Mouse (Mus musculus) liver (tissue): ENCODE measurements around the gene Notch2.
A peak's percentile ranks its signal among the peaks of the same experiment; 100 is the strongest.

Experiments used
- DNase-seq: peaks from one replicate; pipeline ENCODE4 v3.0.0-alpha.2; 2020; ENCODE audit warnings: mixed read lengths

The Notch2 gene

DNA sequence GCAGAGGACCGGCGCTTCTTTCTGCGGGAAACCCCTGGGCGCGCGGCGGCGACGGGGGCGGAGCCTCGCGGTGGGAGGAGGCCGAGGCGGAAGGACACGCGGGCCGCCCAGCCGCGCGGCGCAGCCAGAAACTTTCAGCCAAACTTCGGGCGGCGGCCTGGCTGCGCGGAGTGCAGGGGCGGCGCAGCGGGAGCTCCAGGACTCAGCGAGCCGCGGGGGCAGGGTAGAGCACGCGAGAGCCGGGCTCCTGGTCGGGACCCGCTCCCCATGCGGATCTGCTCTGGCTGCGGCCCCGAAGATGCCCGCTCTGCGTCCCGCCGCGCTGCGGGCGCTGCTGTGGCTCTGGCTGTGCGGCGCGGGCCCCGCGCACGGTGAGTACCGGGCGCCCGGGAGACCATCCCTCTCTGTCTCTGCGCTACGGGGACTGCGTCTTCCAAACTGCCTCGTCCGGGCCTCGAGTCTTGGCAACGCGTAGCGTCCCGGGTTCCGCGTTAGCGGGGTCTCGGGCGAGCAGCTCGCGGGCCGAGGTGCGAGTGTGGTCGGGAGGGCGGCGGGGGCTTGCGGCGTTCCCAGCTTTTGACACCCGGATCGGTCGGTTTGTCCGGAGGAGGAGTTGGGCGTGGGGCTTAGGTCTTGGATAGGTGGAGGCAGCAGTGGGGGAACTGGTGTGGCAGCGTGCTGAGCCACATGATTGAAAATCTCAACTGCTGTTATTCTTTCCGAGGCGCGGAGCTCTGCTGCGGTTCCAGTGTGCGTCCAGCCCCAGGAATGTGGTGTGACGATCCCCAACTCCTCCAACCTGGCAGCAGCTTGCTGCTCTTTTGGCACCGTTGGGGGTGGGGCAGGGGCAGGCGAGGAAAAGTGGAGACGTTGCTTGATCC, at the start of gene Notch2:
Gene Notch2, plus strand, starts transcription at position 127 of the 881 bp plus-strand sequence.
- DNase-seq: peak; percentile 95

DNA sequence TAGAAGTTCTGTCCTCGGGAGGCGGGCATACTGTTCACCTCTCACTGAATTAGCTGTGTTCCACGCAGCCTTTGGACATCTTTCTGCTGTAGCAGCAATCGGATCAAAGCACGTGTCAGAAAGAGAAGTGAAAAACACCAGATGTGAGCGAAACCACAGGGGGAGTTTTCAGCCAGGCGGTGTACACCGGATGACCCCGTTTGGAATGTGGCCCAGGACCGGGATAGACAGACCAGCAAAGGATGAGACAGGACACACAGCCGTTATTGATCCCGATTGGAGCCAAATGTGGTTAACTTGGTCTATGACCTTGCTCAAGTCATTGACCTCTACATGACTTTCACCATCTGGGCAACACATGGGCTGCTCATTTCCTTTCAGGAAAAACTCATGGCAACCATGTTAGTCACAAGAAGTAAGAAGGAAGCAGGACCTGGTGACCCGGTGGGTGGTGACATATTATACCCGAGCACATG, 48.4 kb upstream of the Notch2 start:
- no peak for DNase-seq

DNA sequence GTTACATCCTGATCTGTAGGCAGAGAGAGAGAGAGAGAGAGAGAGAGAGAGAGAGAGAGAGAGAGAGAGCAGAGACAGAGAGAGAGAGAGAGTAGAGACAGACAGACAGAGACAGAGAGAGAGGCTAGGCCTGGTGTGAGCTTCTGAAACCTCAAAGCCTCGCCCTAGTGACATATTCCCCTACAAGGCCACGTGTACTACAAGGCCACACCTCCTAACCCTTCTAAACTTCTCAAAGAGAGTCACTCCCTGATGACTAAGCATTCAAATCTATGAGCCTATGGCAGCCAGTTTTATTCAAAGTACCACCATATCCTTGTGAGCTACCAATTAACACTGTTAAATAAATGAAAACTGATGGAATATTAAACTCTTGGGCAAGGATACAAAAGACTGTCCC, 45.7 kb upstream of the Notch2 start:
- DNase-seq: no peak

DNA sequence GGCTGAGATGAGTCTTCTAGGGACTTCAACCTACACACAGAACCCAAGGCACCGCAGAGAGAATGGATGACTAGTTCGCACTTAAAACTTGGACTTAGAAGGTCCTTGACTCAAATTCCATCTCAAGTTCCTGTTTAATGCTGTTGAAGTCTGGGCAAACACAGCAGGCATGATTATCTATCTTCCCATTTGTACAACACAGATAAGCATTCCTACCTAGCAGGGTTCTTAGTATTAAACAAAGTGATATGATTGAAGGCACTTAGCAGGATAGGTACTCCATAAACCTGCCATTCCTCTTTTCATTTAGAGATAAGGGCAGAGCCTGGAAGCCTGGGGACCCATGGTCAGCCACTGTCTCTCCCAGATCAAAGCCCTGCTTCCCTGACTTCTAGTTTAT, 45.1 kb upstream of the Notch2 start:
- DNase-seq: no peak

DNA sequence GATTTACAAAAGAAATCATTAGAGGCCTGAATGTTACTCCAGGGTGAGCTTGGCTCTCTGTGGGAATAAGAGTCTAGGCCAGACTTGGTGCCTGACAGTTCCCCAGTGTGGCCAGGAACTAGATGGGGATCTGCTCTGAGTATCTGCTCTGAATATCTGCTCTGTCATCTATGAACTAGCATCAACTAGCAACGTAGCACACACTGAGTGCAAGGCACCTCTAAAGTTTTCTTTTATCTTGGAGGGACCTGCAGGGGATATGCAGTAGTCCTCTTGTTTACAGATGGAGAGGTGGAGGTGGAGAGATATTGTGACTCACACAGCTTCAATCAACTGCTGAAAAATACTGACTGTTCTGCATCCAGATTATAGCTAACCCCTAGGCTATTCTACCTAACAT, 44.3 kb upstream of the Notch2 start:
- no peak for DNase-seq

DNA sequence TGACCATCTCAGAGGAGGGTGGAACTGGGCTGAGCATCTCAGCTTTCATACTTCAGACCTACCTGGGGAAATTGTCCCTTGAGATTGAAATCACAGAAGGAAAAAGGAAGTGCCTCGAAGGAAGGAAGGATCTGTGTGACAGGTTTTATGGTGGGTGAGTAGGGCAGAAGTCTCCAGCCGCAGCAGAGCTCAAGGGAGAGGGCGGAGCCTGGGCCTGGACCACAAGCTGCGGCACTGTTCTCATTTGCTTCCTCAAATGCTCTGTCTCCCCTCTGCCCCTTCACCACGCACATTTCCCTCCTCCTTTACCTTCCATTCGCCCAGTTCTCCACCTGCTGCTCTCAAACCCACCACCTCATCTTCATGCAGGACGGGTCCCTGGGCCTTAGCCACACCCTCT, 42.2 kb upstream of the Notch2 start:
- peak; percentile 30 for DNase-seq

DNA sequence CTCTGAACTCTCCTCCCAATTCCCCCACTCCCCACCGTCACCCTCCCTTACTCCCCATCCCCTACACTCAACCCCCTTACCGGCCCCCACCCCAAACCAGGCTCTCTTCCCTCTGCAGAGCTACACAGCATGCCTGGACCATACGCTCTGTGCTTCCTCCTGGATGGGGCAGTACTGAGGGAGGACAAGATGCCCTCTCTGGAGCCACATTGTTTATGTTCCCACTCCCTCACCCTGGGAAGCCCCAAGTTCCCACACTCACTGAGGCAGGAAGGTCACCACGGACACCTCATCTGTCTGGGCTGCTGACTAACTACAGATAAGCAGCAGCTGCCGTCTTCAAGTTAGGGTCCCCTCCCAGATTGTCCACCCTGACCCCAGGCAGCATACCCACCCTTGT, 41.1 kb upstream of the Notch2 start:
- no peak for DNase-seq

DNA sequence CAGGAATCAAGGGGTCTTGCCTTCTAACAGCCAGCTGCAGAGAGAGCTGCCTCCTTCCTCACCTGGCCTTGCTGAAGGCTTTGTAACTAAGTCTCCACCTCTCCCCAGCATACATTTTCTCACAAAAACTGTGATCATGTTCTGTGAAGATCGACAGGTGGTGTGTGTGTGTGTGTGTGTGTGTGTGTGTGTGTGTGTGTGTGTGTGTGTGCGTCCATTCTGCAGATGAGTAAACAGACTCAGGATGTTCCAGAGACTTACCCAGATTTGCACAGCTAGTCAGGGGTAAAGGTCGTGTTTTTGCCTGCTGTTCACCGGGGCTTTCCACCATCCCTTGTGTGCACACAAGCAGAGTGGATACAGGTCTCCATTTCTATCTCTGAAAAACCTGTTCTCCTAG, 40.6 kb upstream of the Notch2 start:
- no peak for DNase-seq

DNA sequence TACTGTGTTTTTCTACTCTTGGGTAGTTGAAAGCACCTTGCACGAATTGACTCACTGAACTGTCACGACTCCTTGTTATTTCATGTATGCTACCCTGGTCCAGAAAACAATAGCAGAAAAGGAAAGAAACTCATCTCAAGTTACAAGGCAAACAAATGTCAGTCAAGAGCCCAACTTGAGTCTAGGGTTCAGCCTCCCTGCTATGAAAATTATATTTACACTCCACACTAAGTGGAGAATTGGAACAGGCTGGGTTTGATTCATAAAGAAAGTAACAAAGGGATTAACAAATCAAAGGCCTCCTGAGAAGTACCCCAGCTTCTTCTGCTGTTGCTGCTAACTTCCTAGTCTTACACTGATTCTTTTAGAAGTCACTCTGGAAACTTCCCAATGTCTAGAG, 40.0 kb upstream of the Notch2 start:
- no peak for DNase-seq

DNA sequence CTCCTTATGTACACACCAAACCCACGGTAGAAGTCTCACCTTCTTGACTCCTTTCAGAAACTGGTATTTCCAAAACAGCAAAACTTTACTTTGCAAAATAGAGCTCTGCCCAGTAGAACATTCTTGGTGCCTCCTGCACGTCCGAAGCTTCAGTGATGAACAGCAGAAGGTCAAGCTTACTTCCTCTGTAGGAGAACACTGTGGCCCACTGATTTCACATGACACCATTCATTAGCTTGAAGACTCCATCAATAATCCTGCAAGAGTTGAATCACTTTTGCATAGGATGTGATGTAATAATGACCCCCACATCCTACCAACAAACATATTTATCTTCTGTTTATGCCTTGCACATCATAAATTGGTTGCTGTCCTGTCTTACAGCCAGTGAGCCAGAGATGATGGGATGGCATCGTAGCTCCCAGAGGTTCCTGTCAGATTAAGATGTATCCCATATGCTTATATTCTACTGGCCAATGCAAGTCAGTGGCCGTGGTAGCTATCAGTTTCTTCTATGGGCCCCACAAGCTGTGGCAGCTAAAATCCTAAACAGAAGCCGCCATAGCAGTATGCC, 39.0 kb upstream of the Notch2 start:
- no peak for DNase-seq

DNA sequence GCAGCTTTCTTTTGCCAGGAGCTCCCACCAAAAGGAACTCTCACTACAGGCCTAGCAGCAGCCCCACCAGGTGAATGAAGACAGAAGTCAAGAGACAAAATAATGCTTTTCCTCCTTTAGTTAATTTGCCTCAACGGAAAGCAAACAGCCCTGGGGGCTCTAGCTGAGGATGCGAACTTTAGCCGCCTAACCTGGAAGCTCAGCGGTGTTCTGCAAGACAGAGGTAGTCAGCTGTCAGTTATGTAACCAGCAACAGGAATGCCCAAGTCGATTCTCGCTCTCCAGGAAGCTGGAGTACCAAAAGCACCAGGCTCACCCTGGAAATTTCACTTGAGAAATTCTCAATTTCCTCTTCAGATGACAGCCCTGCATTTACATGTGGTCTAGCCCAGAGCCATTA, 36.6 kb upstream of the Notch2 start:
- no peak for DNase-seq

DNA sequence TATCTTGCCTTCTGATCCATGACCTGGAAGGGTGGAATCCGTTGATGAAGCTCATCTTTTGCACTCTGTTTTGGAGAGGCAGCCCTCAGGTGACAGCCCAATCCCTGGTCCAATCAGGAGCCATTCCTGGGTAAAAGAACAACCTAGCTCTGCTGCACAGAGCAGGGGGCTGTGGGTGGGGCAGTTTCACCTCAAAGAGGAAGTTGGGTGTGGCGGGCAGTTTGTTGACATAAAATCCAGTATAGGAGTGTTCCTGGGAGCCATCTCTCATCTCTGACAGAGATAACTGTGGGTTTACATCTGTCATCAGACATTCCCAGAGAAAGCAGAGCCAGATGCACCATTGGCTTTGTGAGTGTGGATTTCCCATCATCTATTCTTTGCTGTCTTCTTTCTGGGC, 34.6 kb upstream of the Notch2 start:
- no peak for DNase-seq

DNA sequence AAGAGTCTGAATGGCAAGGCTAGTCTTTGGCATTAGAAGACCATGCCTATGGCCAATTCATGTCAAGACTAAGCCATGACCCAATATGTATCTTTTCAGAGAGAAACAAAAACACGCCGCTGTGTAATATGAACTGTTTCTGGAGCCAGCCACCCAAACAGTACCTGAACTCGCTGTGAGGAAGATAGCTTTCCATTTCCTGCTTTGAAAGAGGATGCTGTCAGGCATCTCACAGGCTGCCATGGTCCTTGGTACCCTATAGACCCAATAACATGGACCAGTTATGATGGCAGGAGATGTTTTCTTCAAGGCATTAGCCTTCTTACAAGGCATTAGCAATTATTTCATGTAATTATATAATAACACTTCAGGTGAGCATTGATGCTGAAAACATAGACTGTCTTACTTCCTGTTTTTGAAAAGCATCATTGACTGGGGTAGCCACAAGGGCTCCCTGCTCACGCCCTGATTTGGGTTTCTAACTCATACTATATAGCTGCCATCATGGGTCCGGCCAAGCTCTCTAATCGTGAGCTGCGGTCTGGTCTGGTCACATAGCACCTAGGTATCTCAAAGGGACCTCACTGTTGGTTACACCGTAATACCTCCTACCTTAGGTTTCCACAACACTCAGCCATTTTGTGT, 32.5 kb upstream of the Notch2 start:
- no peak for DNase-seq

DNA sequence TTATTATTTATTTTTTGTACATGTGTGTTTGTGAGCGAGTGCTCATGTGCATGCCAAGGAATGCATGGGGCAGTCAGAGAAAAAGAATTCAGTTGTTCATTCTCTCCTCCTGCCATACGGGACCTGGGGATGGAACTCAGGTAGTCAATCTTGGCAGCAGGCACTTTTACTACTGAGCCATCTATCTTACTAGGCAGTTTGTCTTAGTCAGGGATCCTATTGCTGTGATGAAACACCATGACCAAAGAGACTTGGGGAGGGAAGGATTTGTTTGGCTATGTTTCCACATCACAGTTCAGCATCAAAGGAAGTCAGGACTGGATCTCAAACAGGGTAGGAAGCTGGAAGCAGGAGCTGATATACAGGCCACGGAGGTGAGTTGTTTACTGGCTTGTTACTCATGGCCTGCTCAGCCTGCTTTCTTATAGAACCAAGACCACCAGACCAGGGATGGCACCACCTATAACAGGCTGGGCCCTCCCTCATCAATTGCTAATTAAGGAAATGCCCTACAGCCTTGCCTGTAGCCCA, 31.9 kb upstream of the Notch2 start:
- no peak for DNase-seq

DNA sequence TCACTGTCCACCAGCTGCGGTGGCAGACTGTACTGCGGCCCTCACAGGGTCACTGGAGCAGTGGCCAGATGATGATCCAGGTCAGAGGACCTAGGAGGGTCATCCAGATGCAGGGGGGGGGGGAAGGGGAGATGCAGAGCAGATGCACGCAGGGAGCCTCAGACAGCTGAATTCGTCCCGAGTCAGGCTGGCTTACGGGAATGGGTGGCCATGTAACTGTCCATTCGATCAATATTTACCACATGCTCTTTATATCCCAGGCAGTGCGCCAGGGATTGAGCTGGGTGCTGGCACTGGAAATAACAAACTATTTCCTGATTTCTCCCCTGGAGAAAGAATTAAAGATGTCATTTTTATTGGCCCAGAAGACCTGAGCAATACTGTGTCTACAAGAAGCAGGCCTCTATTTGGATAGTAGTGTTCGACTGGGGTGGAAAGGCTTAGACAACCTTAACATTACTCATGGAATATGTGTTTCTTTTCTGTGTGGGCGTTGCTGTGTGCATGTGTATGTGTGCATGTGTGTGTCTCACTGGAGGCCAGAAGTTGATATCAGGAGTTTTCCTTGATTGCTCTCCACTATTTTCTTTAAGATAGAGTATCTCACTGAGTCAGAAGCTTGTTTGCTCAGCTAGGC, 28.3 kb upstream of the Notch2 start:
- no peak for DNase-seq

DNA sequence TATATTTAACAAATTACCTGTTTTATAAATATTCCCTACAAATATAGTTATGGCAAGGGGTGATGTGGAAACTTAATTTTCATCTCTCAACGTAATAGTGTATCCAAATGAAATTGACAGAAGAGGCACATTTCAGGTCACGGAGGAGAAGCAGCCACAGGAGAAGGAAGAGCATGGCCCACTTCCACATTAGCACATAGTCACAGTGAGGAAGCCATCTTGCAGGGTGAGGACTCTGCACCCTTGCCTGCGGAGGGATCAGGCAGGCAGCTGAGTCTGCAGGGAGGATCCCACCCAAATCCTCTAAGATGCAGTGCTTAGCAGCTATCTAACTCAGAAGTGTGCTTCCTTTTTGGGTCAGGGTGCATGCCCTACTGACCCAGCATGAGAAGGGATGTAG, 27.6 kb upstream of the Notch2 start:
- no peak for DNase-seq

DNA sequence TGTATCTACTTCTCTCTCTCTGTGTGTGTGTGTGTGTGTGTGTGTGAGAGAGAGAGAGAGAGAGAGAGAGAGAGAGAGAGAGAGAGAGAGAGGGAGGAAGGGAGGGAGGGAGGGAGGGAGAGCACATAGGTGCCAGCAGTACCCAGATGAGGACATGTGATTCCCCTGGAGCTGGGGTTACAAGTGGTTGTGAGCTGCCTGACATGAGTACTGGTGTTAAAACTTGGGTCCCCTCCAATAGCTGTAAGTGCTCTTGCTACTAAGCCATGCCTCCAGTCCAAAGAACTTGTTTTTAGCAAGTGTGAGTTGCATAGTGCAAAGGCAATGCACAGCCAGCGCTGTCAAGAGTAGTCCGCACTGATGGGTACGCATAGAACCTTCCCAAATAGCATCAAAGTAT, 26.2 kb upstream of the Notch2 start:
- DNase-seq: no peak

DNA sequence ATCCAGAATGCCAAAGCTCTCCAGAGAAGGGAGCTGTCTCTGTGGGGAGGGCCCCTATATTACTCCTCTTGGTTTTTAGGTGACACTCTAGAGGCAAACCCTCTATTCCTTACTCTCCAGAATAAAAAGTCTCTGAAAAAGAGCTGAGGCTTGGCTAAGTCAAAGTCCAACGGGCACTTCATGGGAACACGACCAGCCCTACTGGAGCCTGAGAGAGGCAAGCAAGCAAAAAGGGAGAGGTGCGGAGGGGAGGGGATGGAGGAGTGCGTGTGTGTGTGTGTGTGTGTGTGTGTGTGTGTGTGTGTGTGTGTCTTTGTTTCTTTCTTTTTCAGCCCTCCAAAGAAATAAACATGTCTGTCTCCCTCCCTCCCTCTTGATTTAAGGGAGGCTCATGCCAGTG, 24.6 kb upstream of the Notch2 start:
- no peak for DNase-seq

DNA sequence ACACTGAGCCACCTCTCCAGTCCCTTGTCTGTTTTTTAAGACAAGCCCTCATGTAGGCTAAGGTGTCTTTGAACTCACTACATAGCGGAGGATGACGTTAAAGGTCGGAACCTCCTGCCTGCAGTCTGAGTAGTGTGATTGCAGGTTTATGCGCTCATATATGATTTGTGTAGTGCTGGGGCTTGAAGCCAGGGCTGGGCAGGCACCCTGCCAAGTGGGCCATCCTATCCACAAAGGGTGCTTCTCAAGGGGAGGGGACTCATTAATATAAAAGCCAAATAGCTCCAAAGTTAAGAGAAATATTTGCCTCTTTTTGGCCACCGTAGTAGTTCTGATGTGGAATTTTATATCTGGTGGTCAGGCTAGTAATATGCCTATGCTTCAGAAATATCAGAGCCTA, 22.8 kb upstream of the Notch2 start:
- DNase-seq: no peak

DNA sequence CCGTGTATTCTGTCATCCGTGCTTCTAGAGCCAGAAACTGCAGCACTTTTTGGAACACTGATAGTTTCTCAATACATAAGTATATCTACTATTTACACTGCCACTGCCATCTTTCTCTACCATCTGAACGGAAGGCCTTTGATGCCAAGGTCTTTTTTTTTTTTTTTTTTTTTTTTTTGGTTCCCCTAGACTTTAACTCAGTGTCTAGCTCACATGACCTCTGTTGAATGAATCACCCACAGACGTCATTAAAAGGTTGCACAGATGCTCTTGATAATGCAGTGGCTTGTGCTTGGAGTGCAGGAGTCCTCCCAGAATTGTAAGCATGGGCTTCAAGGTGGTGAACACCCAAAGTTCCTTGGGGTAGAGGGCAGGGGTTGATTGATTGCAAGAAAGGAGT, 21.0 kb upstream of the Notch2 start:
- DNase-seq: no peak

DNA sequence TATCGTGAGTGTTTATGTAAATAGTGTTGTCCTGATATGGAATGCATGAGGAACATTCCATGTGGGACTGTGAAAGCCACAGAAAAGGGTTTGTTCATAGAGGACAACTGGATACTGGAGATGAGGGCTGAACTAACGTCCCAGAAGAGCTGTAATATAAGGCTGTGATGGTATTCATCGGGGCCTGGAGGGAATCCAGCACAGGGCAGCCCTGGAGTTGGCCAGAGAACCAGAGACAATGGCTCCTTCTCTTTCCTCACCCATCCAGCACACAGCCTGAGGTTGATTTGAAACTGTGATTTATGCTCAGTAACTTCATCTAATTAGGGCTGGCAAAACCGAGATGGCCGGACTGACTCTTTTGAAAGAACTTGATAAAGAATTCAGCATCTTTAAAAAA, 20.1 kb upstream of the Notch2 start:
- no peak for DNase-seq

DNA sequence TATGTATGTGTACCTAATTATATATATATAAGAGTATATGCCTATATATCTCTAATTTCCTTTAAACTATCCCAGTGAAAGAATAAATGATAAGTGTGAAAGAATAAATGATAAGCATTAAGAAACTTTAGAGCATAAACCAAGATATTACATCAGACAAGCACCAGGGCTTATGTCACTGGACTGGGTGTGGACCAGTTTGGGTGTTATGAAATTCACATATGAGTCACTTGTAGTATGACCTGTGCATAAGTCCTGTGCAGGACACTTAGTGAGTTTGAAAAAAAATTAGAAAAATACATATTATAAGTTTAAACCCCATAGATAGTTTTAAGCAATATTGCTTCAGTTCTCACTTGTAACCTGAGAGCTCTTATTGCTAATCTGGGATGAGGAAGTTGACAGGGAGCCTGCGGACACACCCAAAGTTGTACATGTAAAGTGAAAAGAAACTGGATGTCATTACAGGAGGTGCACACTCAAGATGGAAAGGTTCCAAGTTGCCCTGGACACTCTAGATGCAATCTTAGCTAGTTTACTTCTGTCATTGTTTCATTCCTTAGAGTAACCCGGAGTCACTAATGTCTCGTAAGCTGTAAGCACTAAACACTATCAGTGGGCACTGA, 19.3 kb upstream of the Notch2 start:
- no peak for DNase-seq

DNA sequence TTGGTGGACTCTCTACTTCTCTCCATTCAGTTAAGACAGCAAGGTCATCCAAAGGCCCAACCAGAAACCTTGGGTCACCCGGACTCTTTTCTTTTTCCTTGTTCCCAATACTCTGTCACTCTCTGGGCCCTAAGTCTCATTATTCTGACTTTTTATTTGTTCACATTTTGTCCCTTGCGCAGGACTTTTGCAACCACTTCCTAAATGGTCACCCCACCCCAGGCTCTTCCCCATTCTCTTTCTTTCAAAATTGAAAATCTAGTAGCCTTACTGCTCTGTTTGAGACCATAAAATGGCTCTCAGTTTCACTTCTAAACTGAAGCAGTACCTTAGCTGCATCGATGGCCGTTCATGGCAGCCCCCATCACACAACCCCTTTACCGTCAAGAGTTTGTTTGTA, 18.5 kb upstream of the Notch2 start:
- no peak for DNase-seq
